Mouse (Mus musculus) activated CD4-positive, CD25-positive, alpha-beta regulatory T cell, adult 9 weeks (primary cell): ENCODE data around the gene Plxna2. TPM values are rescaled to one million over a fixed set of nuclear protein-coding genes. Genes with fewer than 3 reads are reported as not detected.

Experiments
- polyA plus RNA-seq: library from polyadenylated mRNA; unstranded; fragments of 100-300 nt; shearing (Covaris generic); gene quantifications from one replicate; pipeline ENCODE4 v1.2.1, GENCODE M21; 2017

The Plxna2 gene
- 0.07 TPM for polyA plus RNA-seq

DNA sequence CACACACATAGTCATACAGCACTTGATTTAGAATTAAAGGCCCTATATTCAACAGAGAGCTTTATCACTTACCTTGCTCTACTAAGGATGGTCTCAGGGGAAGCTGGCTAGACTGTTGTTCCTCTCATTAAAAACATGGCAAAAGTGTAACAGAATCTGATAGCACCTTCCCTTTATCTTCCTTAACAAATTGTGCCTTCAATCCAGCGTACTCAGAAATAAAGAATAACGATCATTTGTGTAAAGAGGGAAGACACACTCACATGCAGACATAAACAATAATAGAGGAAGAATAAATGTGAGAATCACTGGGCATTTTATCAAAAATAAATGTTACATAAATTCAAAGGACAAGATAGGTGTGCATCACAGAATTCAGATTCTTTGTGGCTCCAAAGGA, at the start of gene Plxna2:
Plxna2 (plus strand) TSS at position 301 of the 400 bp plus-strand sequence.

